Mouse (Mus musculus) intestine, embryonic 16.5 days (tissue): ENCODE data around the gene Gtf3c5. TPM values are rescaled to one million over a fixed set of nuclear protein-coding genes. Genes with fewer than 3 reads are reported as not detected.

ENCODE experiments used
- microRNA-seq: library from miRNA; unstranded; fragments of <30 nt; microRNA quantifications from one replicate; pipeline ENCODE4, GENCODE M21; 2016
- polyA plus RNA-seq: library from polyadenylated mRNA; unstranded; fragments of >200 nt; fragmentation: Nextera tagmentation; extraction: Ambion mirVana; gene quantifications from 2 replicates; pipeline ENCODE4 v1.2.1, GENCODE M21; 2015

The Gtf3c5 gene
- polyA plus RNA-seq, 1 experiment from 2014 or later: 32.2 TPM

Small RNA genes within 50 kb of the gene (microRNA-seq; reads per million reads assigned to microRNA genes)
- gene Gm22824: not detected

Other genes with a start within 250 kb of the Gtf3c5 start
- 2.1 and 2.3 TPM in 2 replicates for gene Ppp1r26, start 137.0 kb downstream of the Gtf3c5 start, polyA plus RNA-seq
- gene 1700007K13Rik, start 117.4 kb downstream of the Gtf3c5 start, polyA plus RNA-seq: 0.23 TPM in 1 of 2 replicates, not detected in the other
- gene Mrps2, start 115.7 kb downstream of the Gtf3c5 start, polyA plus RNA-seq: 61.1 and 66.9 TPM in 2 replicates
- gene Gbgt1, start 86.9 kb downstream of the Gtf3c5 start, polyA plus RNA-seq: 4.4 and 4.6 TPM in 2 replicates
- 7.4 and 10.3 TPM in 2 replicates for gene Gm10134, start 77.7 kb downstream of the Gtf3c5 start, polyA plus RNA-seq
- 19.1 and 21.5 TPM in 2 replicates for gene Ralgds, start 70.6 kb downstream of the Gtf3c5 start, polyA plus RNA-seq
- gene Cel, start 20.3 kb downstream of the Gtf3c5 start, polyA plus RNA-seq: 383 and 542 TPM in 2 replicates
- gene Gfi1b, start 38.2 kb upstream of the Gtf3c5 start, polyA plus RNA-seq: 1.1 and 2.5 TPM in 2 replicates
- 12.6 and 13.8 TPM in 2 replicates for gene Tsc1, start 57.5 kb upstream of the Gtf3c5 start, polyA plus RNA-seq
- 0.50 and 1.1 TPM in 2 replicates for gene Spaca9, start 116.0 kb upstream of the Gtf3c5 start, polyA plus RNA-seq
- 0.22 and 0.35 TPM in 2 replicates for gene Ak8, start 116.4 kb upstream of the Gtf3c5 start, polyA plus RNA-seq